Mouse (Mus musculus): ENCODE data around the gene Klhl20.

GRCm38 (mm10) chr1:161114591-161114990 is 16.7 kb downstream of the Klhl20 start:
- TF ChIP-seq CTCF (IDR thresholded peaks at IDR 0.05; ENCODE audit: low read depth, low read length) = no peak
- TF ChIP-seq POLR2A (IDR thresholded peaks at IDR 0.05; ENCODE audit: borderline replicate concordance, low read depth, low read length) = no peak
